Comparison of ENCODE assay signal across 8 mouse cellular contexts in the genomic region with DNA sequence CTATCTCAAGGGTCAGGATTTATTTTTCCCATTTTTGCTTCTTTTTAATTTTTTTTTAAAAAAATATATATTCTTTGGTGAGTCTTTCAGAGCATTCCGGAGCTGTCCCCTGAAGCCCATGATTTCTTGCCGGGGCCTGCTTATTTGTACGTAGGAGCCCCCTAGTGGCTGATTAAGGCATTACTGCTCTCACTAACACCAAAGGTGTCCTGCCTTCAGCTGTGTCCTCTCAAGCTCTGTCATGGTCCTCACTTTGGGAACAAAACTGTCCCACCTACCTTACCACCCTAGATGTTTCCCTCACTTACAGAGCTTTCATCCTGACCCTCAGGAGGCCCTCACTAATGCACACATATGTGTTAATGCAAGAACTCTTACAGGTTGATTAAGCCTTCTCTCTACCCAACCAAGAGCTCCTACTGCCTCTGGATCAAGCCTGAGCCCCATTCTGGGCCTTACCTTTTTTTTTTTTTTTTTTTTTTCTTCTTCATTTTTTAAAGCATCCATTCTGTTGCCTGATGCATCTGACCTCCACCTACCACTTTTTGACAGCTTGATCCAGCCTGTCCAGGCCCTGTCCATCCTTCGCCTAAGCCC. TPM values are rescaled to one million over a fixed set of nuclear protein-coding genes. Genes with fewer than 3 reads are reported as not detected.
DNase-seq lines count a peak whose midpoint lies in the region; ATAC-seq and TF ChIP-seq lines count a peak whose summit lies in the region.

No protein-coding gene starts in this region.

- H3K36me3 ChIP-seq in ES-E14 (ENCODE audit: control insufficient read depth, insufficient read depth, low read length, poor library complexity, severe bottlenecking) = no peaks in the 10 kb centered on the region
- no peaks in the 10 kb centered on the region for H3K36me3 ChIP-seq in hindbrain, embryonic 10.5 days
- H3K36me3 ChIP-seq in lung, postnatal 0 days (ENCODE audit: insufficient read depth, low read length) = no peaks in the 10 kb centered on the region

- WGBS in hindbrain, embryonic 10.5 days = 33% methylated on average over 4 of the region's 4 CpGs
- 24% methylated on average over 4 of the region's 4 CpGs for WGBS in lung, postnatal 0 days

- H3K9ac ChIP-seq in ES-E14 (ENCODE audit: insufficient read depth, low read depth, low read length, poor library complexity, severe bottlenecking) = no peak overlapping the region
- H3K9ac ChIP-seq in lung, postnatal 0 days (replicated peaks; ENCODE audit: low read depth) = no peak overlapping the region

- in situ Hi-C loops in ES-E14 (cut with MboI; ENCODE audit: low sequenced_read_pairs in 2 of 2, unreplicated experiment in 2 of 2) = no loop called here

- TF ChIP-seq CTCF in lung, postnatal 0 days (IDR thresholded peaks at IDR 0.05) = peak; percentile 89

- peak; percentile 60 for ATAC-seq in lung, postnatal 0 days

- peak; percentile 75 for DNase-seq in ES-E14 (ENCODE audit: low read depth, low spot score)
- peak; percentile 75 for DNase-seq in cerebellum, adult 11-12 months
- peak; percentile 87 for DNase-seq in forelimb bud, embryonic 11.5 days (ENCODE audit: low read depth, low spot score)
- DNase-seq in hindbrain, embryonic 10.5 days (ENCODE audit: low spot score) = peak; percentile 73
- peak; percentile 67 to 86 for DNase-seq in layer of hippocampus, adult 8-10 months (ENCODE audit: low spot score in 2 of 2)
- peak; percentile 88 for DNase-seq in lung, postnatal 0 days (ENCODE audit: low spot score)
- peak; percentile 48 for DNase-seq in ovary, postnatal 36 days (ENCODE audit: low spot score)
- peak; percentile 86 for DNase-seq in thymus, postnatal 14 days

- TF ChIP-seq EP300 in lung, postnatal 0 days (IDR thresholded peaks at IDR 0.05) = no peak

- no peaks in the 10 kb centered on the region for H3K9me3 ChIP-seq in ES-E14 (ENCODE audit: control insufficient read depth, insufficient read depth, low read depth, low read length)
- no peaks in the 10 kb centered on the region for H3K9me3 ChIP-seq in hindbrain, embryonic 10.5 days
- no peaks in the 10 kb centered on the region for H3K9me3 ChIP-seq in lung, postnatal 0 days (ENCODE audit: low read length)

- no peak overlapping the region for H3K4me2 ChIP-seq in lung, postnatal 0 days (replicated peaks; ENCODE audit: low read depth, low read length)

- 0 out of 4 replicates have a peak, but pooled peaks cover 0 to 2% of the 10 kb centered on the region in 2 experiments for H3K4me1 ChIP-seq in ES-E14 (ENCODE audit: control insufficient read depth in 2 of 2, insufficient read depth in 2 of 2, low read length in 2 of 2, poor library complexity in 1 of 2)
- peaks cover 40% of the 10 kb centered on the region for H3K4me1 ChIP-seq in hindbrain, embryonic 10.5 days (replicated peaks)
- no peaks in the 10 kb centered on the region for H3K4me1 ChIP-seq in lung, postnatal 0 days (ENCODE audit: insufficient read depth, low read depth, low read length)

- H3K27ac ChIP-seq in ES-E14 (ENCODE audit: insufficient read depth, low read depth, low read length, poor library complexity, severe bottlenecking) = no peak overlapping the region
- H3K27ac ChIP-seq in hindbrain, embryonic 10.5 days = no peak overlapping the region
- H3K27ac ChIP-seq in lung, postnatal 0 days (ENCODE audit: low read length) = no peak overlapping the region

- no peaks in the 10 kb centered on the region for H3K27me3 ChIP-seq in hindbrain, embryonic 10.5 days (ENCODE audit: insufficient read depth, poor library complexity, severe bottlenecking)
- no peaks in the 10 kb centered on the region for H3K27me3 ChIP-seq in lung, postnatal 0 days (replicated peaks; ENCODE audit: insufficient read depth, low read length)

- H3K4me3 ChIP-seq in ES-E14 (ENCODE audit: insufficient read depth in 1 of 2, low read depth in 1 of 2, low read length in 2 of 2, poor library complexity in 1 of 2, severe bottlenecking in 1 of 2) = no peak overlapping the region
- no peak overlapping the region for H3K4me3 ChIP-seq in hindbrain, embryonic 10.5 days
- H3K4me3 ChIP-seq in lung, postnatal 0 days (ENCODE audit: low read depth, low read length) = no peak overlapping the region

TF ChIP-seq in ES-E14, 5 proteins besides CTCF, POLR2A, EP300 and RAD21:
- peak; percentile 22; the same call in 1 of the 2 replicates for TF ChIP-seq ZNF384 (IDR thresholded peaks at IDR 0.05; ENCODE audit: low read depth, low read length)
- TF ChIP-seq MAFK (IDR thresholded peaks at IDR 0.05; ENCODE audit: insufficient read depth, low read depth, low read length) = no peak
- TF ChIP-seq ZC3H11A (IDR thresholded peaks at IDR 0.05; ENCODE audit: borderline replicate concordance, low read depth, low read length) = no peak
- no peak for TF ChIP-seq CHD2 (IDR thresholded peaks at IDR 0.05; ENCODE audit: low read depth, low read length)
- TF ChIP-seq HCFC1 (IDR thresholded peaks at IDR 0.05; ENCODE audit: borderline replicate concordance, insufficient read depth, low read length) = no peak

RNA-seq across cellular contexts. Expression of gene Slc27a3, which starts 16.2 kb away (rescaled TPM):
- total RNA-seq in ES-E14 (2012; rRNA removed) = 22.9 and 43.7 TPM in 2 replicates
- polyA plus RNA-seq in hindbrain, embryonic 10.5 days (2016; fragmentation: Nextera tagmentation; extraction: Ambion mirVana) = 28.5 and 29.1 TPM in 2 replicates
- 10 to 100 TPM in 3 of 4 experiments, 1 to 10 TPM in 1; 9.1 to 12.7 (median 12.1) TPM for total RNA-seq in layer of hippocampus, adult 8-10 months (2022)
- 16.0 and 18.0 TPM in 2 replicates for polyA plus RNA-seq in lung, postnatal 0 days (2015; fragmentation: Nextera tagmentation; extraction: Ambion mirVana)

RNA-seq across cellular contexts. Expression of gene Ints3, which starts 59.9 kb away (rescaled TPM):
- total RNA-seq in ES-E14 (2012; rRNA removed) = 62.7 and 72.4 TPM in 2 replicates
- 37.6 and 39.7 TPM in 2 replicates for polyA plus RNA-seq in hindbrain, embryonic 10.5 days (2016; fragmentation: Nextera tagmentation; extraction: Ambion mirVana)
- total RNA-seq in layer of hippocampus, adult 8-10 months (2022) = 10 to 100 TPM; 56.4 to 85.0 (median 73.0) TPM
- 10.6 and 13.9 TPM in 2 replicates for polyA plus RNA-seq in lung, postnatal 0 days (2015; fragmentation: Nextera tagmentation; extraction: Ambion mirVana)
